Mouse (Mus musculus): ENCODE data around the gene Tmem161a.

GRCm38 (mm10) chr8:70170748-70171147 lies 1.4 kb upstream of the Tmem161a start:
- no peak for TF ChIP-seq EP300 (IDR thresholded peaks at IDR 0.05; ENCODE audit: low read depth)
- TF ChIP-seq CTCF (IDR thresholded peaks at IDR 0.05; ENCODE audit: low read depth): no peak
